Mouse (Mus musculus) cerebellum, postnatal 36 days (tissue): ENCODE data around the gene Crocc.
A peak's percentile ranks its signal among the peaks of the same experiment; 100 is the strongest.

Experiments
- DNase-seq, 2 experiments: peaks; one replicate each; pipeline ENCODE4 v3.0.0; 2021 to 2022; ENCODE audit warnings: mixed read lengths in 2 of 2

Gene Crocc

GRCm38 (mm10) chr4:141060426-141061301, at the start of gene Crocc:
Crocc (minus strand) TSS chr4:141060550.
- peak; percentile 100 for DNase-seq

DNA sequence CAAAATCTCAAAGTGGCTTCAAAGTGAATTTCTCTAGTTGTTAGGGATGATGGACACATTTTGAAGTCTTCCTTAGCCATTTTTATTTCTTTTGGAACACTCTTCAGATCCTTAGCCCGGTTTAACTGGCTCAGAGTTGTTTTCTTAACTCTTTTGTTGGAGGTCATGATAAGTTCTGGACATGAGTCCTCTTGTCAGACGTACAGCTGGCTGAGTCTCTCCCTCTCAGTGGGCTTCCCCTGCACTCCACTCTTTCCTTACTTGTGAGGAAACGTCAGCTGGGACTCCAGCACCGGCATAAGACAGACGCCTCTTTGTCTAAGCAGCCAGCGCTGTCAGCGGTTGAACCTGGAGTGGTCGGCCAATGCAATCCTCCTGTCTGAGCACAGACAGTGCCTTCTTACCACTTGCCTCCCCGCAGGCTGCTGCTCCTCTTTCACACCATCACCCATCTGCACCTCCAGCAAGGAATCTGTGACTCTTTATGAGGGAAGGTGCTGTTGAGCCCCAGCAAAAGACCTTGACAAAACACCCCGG, 47.9 kb upstream of the Crocc start:
- DNase-seq: no peak

GRCm38 (mm10) chr4:141106526-141107183, 46.3 kb upstream of the Crocc start:
- DNase-seq: no peak

DNA sequence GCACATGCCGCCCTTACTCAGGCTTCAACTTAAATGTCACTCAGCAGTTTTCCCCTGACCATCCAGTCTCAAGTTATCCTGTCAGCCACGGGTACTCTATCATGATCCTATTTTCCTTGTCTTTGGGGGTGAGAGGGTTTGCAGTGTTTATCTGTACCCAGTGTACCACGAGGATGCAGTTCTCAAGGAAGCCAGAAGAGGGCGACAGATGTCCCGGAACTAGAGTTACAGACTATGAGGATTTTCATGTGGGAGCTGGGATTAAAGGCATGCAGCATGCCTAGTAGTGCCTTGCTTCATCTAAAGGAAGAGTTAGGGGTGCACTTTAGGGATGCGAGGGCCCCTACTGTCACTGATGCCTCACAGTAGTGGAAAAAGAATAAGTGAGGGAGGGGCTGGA, 41.5 kb upstream of the Crocc start:
- DNase-seq: no peak

- DNase-seq: no peak
These were observed 40.9 kb upstream of the Crocc start for GRCm38 (mm10) chr4:141101291-141101690.

GRCm38 (mm10) chr4:141099956-141100355, 39.6 kb upstream of the Crocc start:
- DNase-seq: no peak

GRCm38 (mm10) chr4:141098935-141099334, 38.6 kb upstream of the Crocc start:
- DNase-seq: no peak

DNA sequence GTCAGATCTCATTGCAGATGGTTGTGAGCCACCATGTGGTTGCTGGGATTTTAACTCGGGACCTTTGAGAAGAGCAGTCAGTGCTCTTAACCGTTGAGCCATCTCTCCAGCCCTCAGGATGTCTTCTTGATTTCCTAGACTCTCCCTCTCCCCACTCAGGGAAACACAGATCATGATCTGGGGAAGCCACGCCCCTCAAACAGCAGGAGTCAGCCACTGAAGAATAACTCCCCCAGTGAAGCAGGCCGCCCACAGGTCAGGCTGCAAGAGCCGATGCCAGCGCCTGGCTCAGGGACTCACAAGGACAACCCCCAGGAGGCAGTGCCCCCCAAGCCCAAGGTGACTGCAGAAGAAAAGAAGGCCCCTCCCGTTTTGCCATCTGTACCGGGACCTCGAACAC, 36.4 kb upstream of the Crocc start:
- DNase-seq: no peak

DNA sequence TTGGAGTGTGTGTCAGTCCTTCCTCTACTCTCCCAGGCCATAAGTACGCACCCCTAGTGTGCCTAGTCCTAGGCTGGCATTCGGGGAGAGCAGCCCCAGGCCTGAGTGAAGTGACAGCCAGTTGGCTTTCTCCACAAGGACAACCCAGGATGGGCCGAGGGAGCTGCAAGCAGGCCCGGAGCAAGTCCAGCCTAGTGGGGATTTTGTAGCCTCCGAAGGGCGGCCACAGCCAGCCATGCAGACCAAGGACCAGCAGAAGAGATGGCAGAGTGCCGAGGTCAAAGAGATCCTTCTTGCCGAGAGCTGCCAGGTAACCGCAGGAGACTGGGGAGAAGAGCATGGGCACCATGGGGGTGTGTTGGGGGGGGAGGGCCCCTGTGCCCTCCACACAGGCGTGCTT, 34.7 kb upstream of the Crocc start:
- DNase-seq: no peak

- DNase-seq: no peak
These were observed 28.4 kb upstream of the Crocc start for GRCm38 (mm10) chr4:141088714-141089113.

GRCm38 (mm10) chr4:141088033-141088432, 27.7 kb upstream of the Crocc start, which contains the start of gene Spata21:
Spata21 (plus strand) TSS chr4:141088333.
- DNase-seq: no peak

DNA sequence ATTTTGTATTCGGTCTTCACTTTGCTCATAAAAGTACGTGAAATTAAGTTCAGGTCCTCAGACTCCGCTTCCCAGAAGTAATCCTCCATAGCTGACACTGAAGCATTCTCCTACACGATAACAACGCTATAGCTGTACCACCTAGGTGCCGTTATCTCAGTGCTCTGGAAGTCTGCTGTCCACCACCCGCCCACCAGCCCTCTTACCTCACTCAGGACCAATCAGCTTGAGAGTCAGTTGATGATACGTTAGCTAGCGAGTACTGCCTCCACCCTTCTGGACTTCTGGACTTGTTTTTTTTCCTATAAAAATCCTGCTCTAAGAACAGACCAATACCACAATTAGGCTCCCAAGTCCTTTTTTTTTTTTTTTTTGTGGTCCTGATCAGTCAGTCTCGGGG, 26.5 kb upstream of the Crocc start:
- DNase-seq: no peak

DNA sequence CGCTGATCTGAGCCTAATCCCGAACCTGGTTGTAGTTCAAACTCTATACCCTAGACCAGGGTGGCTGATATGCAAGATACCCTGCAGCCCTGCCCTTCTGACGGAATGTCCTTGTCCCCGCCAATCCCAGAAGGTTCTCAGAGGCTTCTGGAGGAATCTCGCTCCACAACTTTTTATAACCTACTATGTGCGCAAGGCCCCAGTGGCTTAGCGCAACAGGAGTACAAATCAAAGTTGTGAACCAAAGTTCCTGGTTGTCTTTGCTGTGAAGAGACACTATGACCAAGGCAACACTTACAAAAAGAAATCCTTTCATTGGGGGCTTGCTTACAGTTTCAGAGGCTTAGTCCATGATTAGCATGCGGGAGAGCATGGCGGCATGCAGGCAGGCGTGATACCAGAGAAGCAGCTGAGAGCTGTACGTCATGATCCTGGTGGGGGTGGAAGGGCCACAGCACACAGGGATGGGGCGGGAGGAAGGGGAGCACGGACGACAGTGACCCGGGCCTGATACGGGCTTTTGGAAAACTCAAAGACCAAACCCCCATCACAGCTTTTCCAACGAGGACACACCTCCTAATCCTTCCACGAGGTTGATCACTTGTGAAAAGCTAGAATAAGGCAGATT, 18.3 kb upstream of the Crocc start:
- peak in 1 of 2 experiments; percentile 14 for DNase-seq

- DNase-seq: peak; percentile 93 to 95
These were observed 17.5 kb upstream of the Crocc start, which contains the start of gene Necap2 for GRCm38 (mm10) chr4:141077681-141078509. Necap2 (minus strand) TSS chr4:141078357.

- DNase-seq: no peak
These were observed 16.6 kb upstream of the Crocc start for GRCm38 (mm10) chr4:141076761-141077506.

DNA sequence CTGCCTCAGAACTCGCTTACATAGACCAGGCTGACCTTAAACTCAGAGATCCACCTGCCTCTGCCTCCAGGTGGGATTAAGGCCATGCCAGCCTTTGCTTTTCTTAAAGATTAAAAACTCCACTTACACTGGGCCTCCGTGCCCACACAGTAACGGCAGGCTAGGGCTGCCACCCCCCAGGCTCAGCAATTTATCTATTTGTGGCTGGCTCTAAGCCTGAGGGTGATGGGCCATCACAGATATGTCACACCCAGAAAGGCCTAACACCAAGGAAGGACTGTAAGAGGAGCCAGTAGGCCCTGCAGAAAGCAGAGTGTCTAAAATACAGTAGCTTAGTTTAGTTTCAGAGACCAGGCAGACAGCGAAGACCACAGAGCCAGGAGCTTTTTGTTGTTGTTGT, 13.8 kb upstream of the Crocc start:
- no peak for DNase-seq

- DNase-seq: peak; percentile 60 to 66
These were observed 13.3 kb upstream of the Crocc start for GRCm38 (mm10) chr4:141073661-141074060.

- DNase-seq: no peak
These were observed 12.2 kb upstream of the Crocc start for GRCm38 (mm10) chr4:141072502-141072901.

DNA sequence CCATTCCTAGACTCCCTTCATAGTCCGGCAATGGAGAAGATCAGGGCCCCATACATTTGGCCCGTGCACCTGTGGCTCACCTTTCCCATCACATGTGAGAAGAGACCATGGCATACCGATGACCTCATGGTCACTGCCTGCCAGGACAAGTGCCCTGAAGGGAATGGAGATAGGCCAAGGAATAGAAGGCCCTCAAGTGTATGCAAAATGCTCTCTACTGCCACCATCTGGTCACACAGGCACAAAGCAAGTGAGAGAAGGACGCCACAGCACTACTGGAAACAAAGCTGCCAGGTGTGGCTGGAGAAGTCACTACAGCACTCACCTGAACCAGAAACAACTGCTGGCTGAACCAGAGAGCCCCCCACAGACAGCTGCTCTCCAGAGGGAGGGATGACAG, 9.4 kb upstream of the Crocc start:
- DNase-seq: peak; percentile 64 to 72

- DNase-seq: no peak
These were observed 8.3 kb upstream of the Crocc start for GRCm38 (mm10) chr4:141068655-141069054.

GRCm38 (mm10) chr4:141067516-141068046, 7.2 kb upstream of the Crocc start:
- peak in 1 of 2 experiments; percentile 31 for DNase-seq
